Mouse (Mus musculus) forelimb bud, embryonic 11.5 days (tissue): ENCODE data around the gene Ntng2.

Experiments used
- DNase-seq: peaks from one replicate; pipeline ENCODE4 v3.0.0-alpha.2; 2012; ENCODE audit warnings: low read depth, low spot score

Gene Ntng2

GRCm38 (mm10) chr2:29252599-29253204 is at the start of gene Ntng2:
Ntng2 (minus strand) TSS chr2:29253005.
- peak; percentile 51 for DNase-seq

- no peak for DNase-seq
These were observed 42.8 kb upstream of the Ntng2 start for GRCm38 (mm10) chr2:29295557-29295956.

GRCm38 (mm10) chr2:29287651-29288050 is 34.8 kb upstream of the Ntng2 start:
- no peak for DNase-seq

- DNase-seq, result no peak
These were observed 24.9 kb upstream of the Ntng2 start for GRCm38 (mm10) chr2:29277703-29278121.

GRCm38 (mm10) chr2:29271803-29272518 is 19.2 kb upstream of the Ntng2 start:
- DNase-seq, result no peak

- DNase-seq, result no peak
These were observed 18.3 kb upstream of the Ntng2 start for GRCm38 (mm10) chr2:29271098-29271497.

GRCm38 (mm10) chr2:29266810-29267209 is 14.0 kb upstream of the Ntng2 start:
- DNase-seq, result no peak

- DNase-seq, result no peak
These were observed 9.7 kb upstream of the Ntng2 start for GRCm38 (mm10) chr2:29262436-29262915.

GRCm38 (mm10) chr2:29261126-29261525 is 8.3 kb upstream of the Ntng2 start:
- DNase-seq, result no peak

GRCm38 (mm10) chr2:29253205-29253865 is 530 bp upstream of the Ntng2 start:
- no peak for DNase-seq

- no peak for DNase-seq
These were observed 676 bp downstream of the Ntng2 start for GRCm38 (mm10) chr2:29252059-29252598.

- no peak for DNase-seq
These were observed 1.4 kb downstream of the Ntng2 start for GRCm38 (mm10) chr2:29251095-29252058.

- peak; percentile 25 for DNase-seq
These were observed 2.3 kb downstream of the Ntng2 start for GRCm38 (mm10) chr2:29250263-29251094.

GRCm38 (mm10) chr2:29249852-29250251 is 3.0 kb downstream of the Ntng2 start:
- DNase-seq, result no peak

GRCm38 (mm10) chr2:29248551-29248950 is 4.3 kb downstream of the Ntng2 start:
- no peak for DNase-seq

- no peak for DNase-seq
These were observed 5.4 kb downstream of the Ntng2 start for GRCm38 (mm10) chr2:29247386-29247785.

GRCm38 (mm10) chr2:29246891-29247290 is 5.9 kb downstream of the Ntng2 start:
- DNase-seq, result no peak

GRCm38 (mm10) chr2:29246275-29246674 is 6.5 kb downstream of the Ntng2 start:
- no peak for DNase-seq

GRCm38 (mm10) chr2:29245341-29245779 is 7.4 kb downstream of the Ntng2 start:
- no peak for DNase-seq

GRCm38 (mm10) chr2:29239329-29239728 is 13.5 kb downstream of the Ntng2 start:
- no peak for DNase-seq
